Mouse (Mus musculus) CD8-positive naive resting alpha-beta T cell, adult 2 months (primary cell): ENCODE data around the gene Rxrb.
"Not testable (repeated sequence)": the region's sequence is repeated elsewhere in the genome, so short reads cannot be mapped to it uniquely, and the experiment has no call there.

Experiments
- DNase-seq, 2 experiments: peaks; one replicate each; pipeline ENCODE4 v3.0.0; 2022; ENCODE audit warnings: low read depth in 2 of 2, low spot score in 2 of 2

Gene Rxrb

GRCm38 (mm10) chr17:34031465-34032173 lies at the start of gene Rxrb, which contains the start of gene Slc39a7:
Gene Rxrb (plus strand): TSS chr17:34031812.
Gene Slc39a7 (minus strand): TSS chr17:34031682.
- DNase-seq: peak; percentile 99

GRCm38 (mm10) chr17:33982136-33982535 lies 49.5 kb upstream of the Rxrb start:
- peak; percentile 66 to 68 for DNase-seq

GRCm38 (mm10) chr17:33991788-33992664 lies 39.6 kb upstream of the Rxrb start:
- peak in 1 of 2 experiments; percentile 73 for DNase-seq

- DNase-seq: no peak
Measured at GRCm38 (mm10) chr17:33994959-33995358, 36.7 kb upstream of the Rxrb start.

- DNase-seq: peak in 1 of 2 experiments; percentile 44
Measured at GRCm38 (mm10) chr17:33995651-33996050, 36.0 kb upstream of the Rxrb start.

- DNase-seq: not testable (repeated sequence)
Measured at GRCm38 (mm10) chr17:33997025-33997424, 34.6 kb upstream of the Rxrb start.

GRCm38 (mm10) chr17:33998697-33999096 lies 32.9 kb upstream of the Rxrb start:
- DNase-seq: peak in 1 of 2 experiments; percentile 36

GRCm38 (mm10) chr17:33999341-34000149 lies 32.1 kb upstream of the Rxrb start:
- DNase-seq: no peak

- DNase-seq: peak; percentile 96 to 98
Measured at GRCm38 (mm10) chr17:34000150-34000537, 31.5 kb upstream of the Rxrb start, which contains the start of gene H2-K1. Gene H2-K1 (minus strand): TSS chr17:34000347.

GRCm38 (mm10) chr17:34000796-34001195 lies 30.8 kb upstream of the Rxrb start:
- not testable (repeated sequence) for DNase-seq

- DNase-seq: peak in 1 of 2 experiments; percentile 70
Measured at GRCm38 (mm10) chr17:34003426-34003825, 28.2 kb upstream of the Rxrb start.

GRCm38 (mm10) chr17:34006570-34006969 lies 25.0 kb upstream of the Rxrb start:
- no peak for DNase-seq

- DNase-seq: no peak
Measured at GRCm38 (mm10) chr17:34010156-34010555, 21.5 kb upstream of the Rxrb start.

GRCm38 (mm10) chr17:34013436-34013835 lies 18.2 kb upstream of the Rxrb start:
- no peak for DNase-seq

GRCm38 (mm10) chr17:34021539-34022413 lies 9.8 kb upstream of the Rxrb start:
- no peak for DNase-seq

GRCm38 (mm10) chr17:34022414-34022783 lies 9.2 kb upstream of the Rxrb start:
- no peak for DNase-seq

- no peak for DNase-seq
Measured at GRCm38 (mm10) chr17:34022987-34023386, 8.6 kb upstream of the Rxrb start.

GRCm38 (mm10) chr17:34023678-34024077 lies 7.9 kb upstream of the Rxrb start:
- no peak for DNase-seq

GRCm38 (mm10) chr17:34024317-34024821 lies 7.2 kb upstream of the Rxrb start, which contains the start of gene Ring1:
Gene Ring1 (minus strand): TSS chr17:34024680.
- peak; percentile 80 to 81 for DNase-seq
